Mouse (Mus musculus) heart, embryonic 11.5 days (tissue): ENCODE results near the gene Zic5. TPM values are rescaled to one million over a fixed set of nuclear protein-coding genes. Genes with fewer than 3 reads are reported as not detected.

Experiments
- ATAC-seq: fragments of 200-750 bp; cut with Nextera tagmentation; replicated peaks from 2 replicates; pipeline ENCODE4 v1.8.0; 2017; ENCODE audit warnings: moderate library complexity; ENCODE audit not compliant: insufficient number of reproducible peaks, low FRiP score, low TSS enrichment
- H3K27ac ChIP-seq: fragments of 300-500 bp; sonication (generic); 2 replicates; pipeline ENCODE4 v1.5.1; 2014; ENCODE audit warnings: mild to moderate bottlenecking, low read depth, low read length
- H3K27me3 ChIP-seq: fragments of 300-500 bp; sonication (generic); 2 replicates; pipeline ENCODE4 v1.6.1; 2014; ENCODE audit warnings: mild to moderate bottlenecking, low read length, mixed read lengths; ENCODE audit not compliant: control insufficient read depth, insufficient read depth
- H3K36me3 ChIP-seq: fragments of 300-500 bp; sonication (generic); 2 replicates; pipeline ENCODE4 v1.6.1; 2014; ENCODE audit warnings: mild to moderate bottlenecking, low read length, moderate library complexity, mixed read lengths; ENCODE audit not compliant: control insufficient read depth, insufficient read depth
- H3K4me1 ChIP-seq: fragments of 300-500 bp; sonication (generic); 2 replicates; pipeline ENCODE4 v1.6.1; 2014; ENCODE audit warnings: low read length; ENCODE audit not compliant: control insufficient read depth, insufficient read depth
- H3K4me2 ChIP-seq: fragments of 300-500 bp; sonication (generic); 2 replicates; pipeline ENCODE4 v1.6.1; 2014; ENCODE audit warnings: mild to moderate bottlenecking, moderate library complexity
- H3K4me3 ChIP-seq: fragments of 300-500 bp; sonication (generic); 2 replicates; pipeline ENCODE4 v1.5.1; 2014; ENCODE audit warnings: low read depth, low read length
- H3K9ac ChIP-seq: fragments of 300-500 bp; sonication (generic); 2 replicates; pipeline ENCODE4 v1.6.1; 2014; ENCODE audit warnings: mild to moderate bottlenecking, low read depth, low read length, moderate library complexity
- H3K9me3 ChIP-seq: fragments of 300-500 bp; sonication (generic); replicated peaks from 2 replicates; pipeline ENCODE4 v1.6.1; 2016; ENCODE audit warnings: low read length; ENCODE audit not compliant: control insufficient read depth
- WGBS: fragments of 180-500 bp; shearing (Covaris S2); extraction: QIAGEN DNeasy Blood & Tissue Kit; methylation state at CpG from one replicate; pipeline ENCODE4 v1.1.7; 2014; ENCODE audit not compliant: insufficient replicate concordance; 5-methylcytosine and 5-hydroxymethylcytosine counted together
- polyA plus RNA-seq: library from polyadenylated mRNA; unstranded; fragments of >200 nt; fragmentation: Nextera tagmentation; extraction: Ambion mirVana; gene quantifications from 2 replicates; pipeline ENCODE4 v1.2.1, GENCODE M21; 2014

Zic5 gene
- polyA plus RNA-seq, 1 experiment from 2014 or later, result 0.16 TPM

- no peak overlapping the region for H3K9ac ChIP-seq
- no peaks in the 10 kb centered on the region for H3K4me1 ChIP-seq
- no peak for ATAC-seq
- H3K27ac ChIP-seq, result no peak overlapping the region
- H3K9me3 ChIP-seq, result no peaks in the 10 kb centered on the region
- WGBS, result 47% methylated on average over 10 of the region's 10 CpGs
- H3K4me3 ChIP-seq, result no peak overlapping the region
- peaks cover 2% of the 10 kb centered on the region; the same call in 1 of the 2 replicates for H3K27me3 ChIP-seq
- no peak overlapping the region for H3K4me2 ChIP-seq
- no peaks in the 10 kb centered on the region for H3K36me3 ChIP-seq
Measured at GRCm38 (mm10) chr14:122436850-122437249, 28.6 kb downstream of the Zic5 start.

- 87% methylated on average over 10 of the region's 10 CpGs for WGBS
- Histone ChIP-seq H3K4me2 (no peak overlapping the region), H3K27me3 (no peaks in the 10 kb centered on the region; the same call in 1 of the 2 replicates), H3K4me3 (no peak overlapping the region), H3K9me3 (no peaks in the 10 kb centered on the region), H3K9ac (no peak overlapping the region), H3K27ac (no peak overlapping the region), H3K36me3 (no peaks in the 10 kb centered on the region), H3K4me1 (no peaks in the 10 kb centered on the region)
- no peak for ATAC-seq
Measured at GRCm38 (mm10) chr14:122434039-122434438, 31.4 kb downstream of the Zic5 start.

GRCm38 (mm10) chr14:122432558-122432957 lies 32.9 kb downstream of the Zic5 start:
- Histone ChIP-seq H3K9ac (no peak overlapping the region), H3K4me2 (no peak overlapping the region), H3K9me3 (no peaks in the 10 kb centered on the region), H3K4me1 (no peaks in the 10 kb centered on the region), H3K36me3 (no peaks in the 10 kb centered on the region), H3K27ac (no peak overlapping the region), H3K4me3 (no peak overlapping the region), H3K27me3 (no peaks in the 10 kb centered on the region; the same call in 1 of the 2 replicates)
- ATAC-seq, result no peak
- 66% methylated on average over 3 of the region's 3 CpGs for WGBS

- Histone ChIP-seq H3K27me3 (no peaks in the 10 kb centered on the region; the same call in 1 of the 2 replicates), H3K4me2 (no peak overlapping the region), H3K4me1 (no peaks in the 10 kb centered on the region), H3K9me3 (no peaks in the 10 kb centered on the region), H3K9ac (no peak overlapping the region), H3K36me3 (no peaks in the 10 kb centered on the region), H3K27ac (no peak overlapping the region), H3K4me3 (no peak overlapping the region)
- WGBS, result 72% methylated on average over 3 of the region's 3 CpGs
- ATAC-seq, result no peak
Measured at GRCm38 (mm10) chr14:122427654-122428053, 37.8 kb downstream of the Zic5 start.

DNA sequence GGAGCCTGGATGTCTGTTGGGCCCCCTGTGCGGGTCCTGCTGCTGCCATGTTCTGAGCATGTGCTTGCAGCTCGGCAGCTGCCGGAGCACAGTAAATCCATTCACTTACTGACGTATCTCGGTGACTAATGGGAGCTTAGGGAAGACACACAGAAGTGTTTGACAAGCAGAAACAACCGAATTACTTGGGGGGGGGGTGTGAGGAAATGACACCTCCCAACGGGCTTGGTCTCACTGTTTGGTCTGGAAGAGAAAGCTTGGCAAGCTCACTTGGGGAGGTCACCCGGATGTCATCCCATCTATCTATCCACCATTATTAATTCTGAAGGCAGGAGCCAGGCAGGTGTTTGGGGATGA lies 38.3 kb downstream of the Zic5 start:
- H3K4me1 ChIP-seq, result no peaks in the 10 kb centered on the region
- WGBS, result 64% methylated on average over 8 of the region's 8 CpGs

DNA sequence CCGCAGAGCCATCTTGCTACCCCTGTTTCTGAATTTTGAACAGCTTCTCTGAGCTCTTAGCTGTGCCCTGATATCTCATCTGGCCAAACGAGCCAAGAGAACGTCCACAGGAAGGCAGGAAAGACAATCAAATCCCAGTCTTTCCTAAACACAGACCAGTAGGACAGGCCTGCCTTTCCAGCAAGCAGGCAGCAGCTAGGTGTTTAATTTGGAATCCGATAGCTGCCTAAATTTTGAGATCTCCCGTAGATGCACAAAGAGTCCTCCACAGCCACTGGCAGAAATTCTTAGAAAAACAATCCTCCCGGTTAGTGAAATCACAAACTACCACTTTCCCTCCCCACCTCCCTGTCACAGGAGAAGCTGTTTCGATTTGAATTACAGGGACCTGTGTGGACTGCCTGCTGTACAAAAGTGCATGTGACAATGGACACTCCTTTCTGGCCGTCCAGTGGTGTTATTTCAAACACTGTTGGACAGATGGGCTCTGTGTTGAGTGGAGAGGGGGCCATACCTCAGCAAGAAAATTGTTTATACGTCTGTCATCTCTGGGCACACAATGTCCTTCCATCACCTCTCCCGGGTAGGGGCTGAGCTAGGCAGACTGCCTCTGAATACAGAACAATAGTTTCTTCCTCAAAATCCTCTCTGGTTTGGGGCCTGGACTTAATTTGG lies 38.8 kb downstream of the Zic5 start:
- WGBS, result 57% methylated on average over 10 of the region's 10 CpGs
- no peak overlapping the region for H3K4me3 ChIP-seq
- no peak overlapping the region for H3K27ac ChIP-seq
- no peaks in the 10 kb centered on the region for H3K36me3 ChIP-seq
- peaks cover 2% of the 10 kb centered on the region; the same call in 1 of the 2 replicates for H3K27me3 ChIP-seq
- no peak for ATAC-seq
- H3K9ac ChIP-seq, result no peak overlapping the region
- H3K4me1 ChIP-seq, result no peaks in the 10 kb centered on the region
- H3K4me2 ChIP-seq, result no peak overlapping the region
- no peaks in the 10 kb centered on the region for H3K9me3 ChIP-seq

More for the DNA sequence above, 38.3 kb downstream of the Zic5 start:
- no peaks in the 10 kb centered on the region for H3K36me3 ChIP-seq
- H3K9me3 ChIP-seq, result no peaks in the 10 kb centered on the region
- no peaks in the 10 kb centered on the region; the same call in 1 of the 2 replicates for H3K27me3 ChIP-seq
- no peak overlapping the region for H3K9ac ChIP-seq
- no peak overlapping the region for H3K4me2 ChIP-seq
- H3K4me3 ChIP-seq, result no peak overlapping the region
- H3K27ac ChIP-seq, result no peak overlapping the region
- ATAC-seq, result no peak

- Histone ChIP-seq H3K4me2 (no peak overlapping the region), H3K4me1 (no peaks in the 10 kb centered on the region), H3K4me3 (no peak overlapping the region), H3K27ac (no peak overlapping the region), H3K9ac (no peak overlapping the region), H3K9me3 (no peaks in the 10 kb centered on the region), H3K27me3 (peaks cover 4% of the 10 kb centered on the region; the same call in 1 of the 2 replicates), H3K36me3 (no peaks in the 10 kb centered on the region)
- WGBS, result 84% methylated on average over 3 of the region's 3 CpGs
- no peak for ATAC-seq
Measured at GRCm38 (mm10) chr14:122424441-122424840, 41.0 kb downstream of the Zic5 start.

DNA sequence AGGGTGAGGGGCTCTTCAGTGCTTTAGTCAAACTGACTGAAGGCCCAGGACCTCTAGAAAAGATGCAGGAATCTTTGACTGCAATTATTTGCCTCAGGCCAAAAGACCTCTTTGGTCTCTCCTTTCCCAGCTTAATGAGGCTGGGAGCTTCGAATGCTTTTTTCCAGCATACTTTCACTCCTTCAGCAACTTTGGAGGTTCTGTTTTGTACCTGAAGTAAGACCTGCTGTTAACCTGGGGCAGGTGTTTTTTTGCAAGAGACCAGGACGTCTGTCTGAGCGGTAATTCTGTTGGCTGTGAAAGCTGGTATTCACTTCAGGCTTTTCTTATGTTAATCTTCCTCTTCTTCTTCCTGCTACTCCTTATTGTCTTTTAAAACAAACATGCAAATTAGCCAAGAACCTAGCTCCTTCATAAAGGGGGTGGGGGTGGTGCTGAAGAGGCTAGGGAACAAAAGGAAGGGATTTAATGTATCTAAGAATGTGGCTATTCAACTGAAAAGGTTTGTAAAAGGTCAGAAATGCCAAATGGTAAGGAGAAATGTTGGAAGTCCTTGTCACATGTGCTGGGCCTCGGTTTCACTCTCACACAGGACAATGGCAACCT lies 49.2 kb downstream of the Zic5 start:
- H3K4me3 ChIP-seq, result no peak overlapping the region
- no peak overlapping the region for H3K27ac ChIP-seq
- no peaks in the 10 kb centered on the region; the same call in 1 of the 2 replicates for H3K27me3 ChIP-seq
- no peak for ATAC-seq
- no peaks in the 10 kb centered on the region for H3K36me3 ChIP-seq
- no peak overlapping the region for H3K4me2 ChIP-seq
- H3K9ac ChIP-seq, result no peak overlapping the region
- H3K4me1 ChIP-seq, result no peaks in the 10 kb centered on the region
- 36% methylated on average over 4 of the region's 4 CpGs for WGBS
- H3K9me3 ChIP-seq, result no peaks in the 10 kb centered on the region

DNA sequence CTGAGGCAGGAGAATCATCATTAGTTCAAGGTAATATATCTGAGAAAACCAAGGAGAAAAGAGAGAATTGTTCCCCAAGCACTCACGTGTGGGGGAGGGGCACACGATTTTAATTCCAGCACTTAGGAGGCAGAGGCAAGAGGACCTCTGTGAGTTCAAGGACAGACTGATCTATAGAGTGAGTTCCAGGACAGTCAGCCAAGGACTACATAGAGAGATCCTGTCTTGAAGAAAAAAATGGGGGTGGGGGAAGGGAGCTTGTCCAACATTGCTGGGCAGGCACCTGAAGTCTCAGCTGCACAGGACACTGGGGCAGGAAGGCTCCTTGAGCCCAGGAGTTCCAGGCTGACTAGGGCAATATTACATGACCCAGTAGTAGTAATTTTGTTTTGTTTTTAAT lies 50.7 kb downstream of the Zic5 start:
- Histone ChIP-seq H3K27ac (no peak overlapping the region), H3K9me3 (no peaks in the 10 kb centered on the region), H3K27me3 (peaks cover 5% of the 10 kb centered on the region), H3K4me2 (no peak overlapping the region), H3K4me3 (no peak overlapping the region), H3K36me3 (no peaks in the 10 kb centered on the region), H3K4me1 (no peaks in the 10 kb centered on the region), H3K9ac (no peak overlapping the region)
- 84% methylated on average over 2 of the region's 2 CpGs for WGBS
- no peak for ATAC-seq
